Mouse (Mus musculus) neural tube, postnatal 0 days (tissue): ENCODE measurements around the gene Pdp2. TPM values are rescaled to one million over a fixed set of nuclear protein-coding genes. Genes with fewer than 3 reads are reported as not detected.

ENCODE experiments used
- polyA plus RNA-seq: library from polyadenylated mRNA; unstranded; fragments of >200 nt; fragmentation: Nextera tagmentation; extraction: Ambion mirVana; gene quantifications from 2 replicates; pipeline ENCODE4 v1.2.1, GENCODE M21; 2015

Pdp2 gene
- polyA plus RNA-seq, result 14.1 and 15.3 TPM in 2 replicates

GRCm38 (mm10) chr8:104591133-104591834 is at the start of gene Pdp2:
TSS of gene Pdp2 (plus strand) at chr8:104591451.

GRCm38 (mm10) chr8:104624161-104624560 is 32.9 kb downstream of the Pdp2 start, which contains the start of gene Cdh16:
TSS of gene Cdh16 (minus strand) at chr8:104624396.

GRCm38 (mm10) chr8:104630981-104631663 is 39.9 kb downstream of the Pdp2 start, which contains the start of gene Rrad:
TSS of gene Rrad (minus strand) at chr8:104631327.

GRCm38 (mm10) chr8:104641426-104642323 is 50.4 kb downstream of the Pdp2 start, which contains the start of gene Ciao2b:
TSS of gene Ciao2b (minus strand) at chr8:104641965.

Other genes with a start within 250 kb of the Pdp2 start
- gene Cmtm4, start 195.6 kb upstream of the Pdp2 start, polyA plus RNA-seq, result 3.6 TPM in 2 replicates
- 64.4 and 64.5 TPM in 2 replicates for gene Dync1li2, start 148.4 kb upstream of the Pdp2 start, polyA plus RNA-seq
- 0.75 and 0.86 TPM in 2 replicates for gene Terb1, start 81.5 kb upstream of the Pdp2 start, polyA plus RNA-seq
- gene Nae1, start 56.8 kb upstream of the Pdp2 start, polyA plus RNA-seq, result 80.8 and 85.7 TPM in 2 replicates
- gene Car7, start 56.8 kb upstream of the Pdp2 start, polyA plus RNA-seq, result 2.8 and 3.6 TPM in 2 replicates
- gene Cdh16, start 32.9 kb downstream of the Pdp2 start, polyA plus RNA-seq, result not detected in 2 replicates
- gene Rrad, start 39.9 kb downstream of the Pdp2 start, polyA plus RNA-seq, result 3.8 and 4.9 TPM in 2 replicates
- gene Ciao2b, start 50.5 kb downstream of the Pdp2 start, polyA plus RNA-seq, result 107 and 112 TPM in 2 replicates
- not detected in 2 replicates for gene Ces2a, start 142.6 kb downstream of the Pdp2 start, polyA plus RNA-seq
- gene Ces2b, start 240.1 kb downstream of the Pdp2 start, polyA plus RNA-seq, result 0.17 and 0.18 TPM in 2 replicates